Mouse (Mus musculus) lung, postnatal 0 days (tissue): ENCODE data around the gene Gapvd1.

Experiments
- CTCF ChIP-seq: IDR thresholded peaks from 2 replicates; pipeline ENCODE4 v1.5.1; 2016; ENCODE audit warnings: antibody characterized with exemption, mild to moderate bottlenecking
- EP300 ChIP-seq: IDR thresholded peaks from 2 replicates; pipeline ENCODE4 v1.6.1; 2016; ENCODE audit warnings: antibody characterized with exemption, mild to moderate bottlenecking, control low read depth

DNA sequence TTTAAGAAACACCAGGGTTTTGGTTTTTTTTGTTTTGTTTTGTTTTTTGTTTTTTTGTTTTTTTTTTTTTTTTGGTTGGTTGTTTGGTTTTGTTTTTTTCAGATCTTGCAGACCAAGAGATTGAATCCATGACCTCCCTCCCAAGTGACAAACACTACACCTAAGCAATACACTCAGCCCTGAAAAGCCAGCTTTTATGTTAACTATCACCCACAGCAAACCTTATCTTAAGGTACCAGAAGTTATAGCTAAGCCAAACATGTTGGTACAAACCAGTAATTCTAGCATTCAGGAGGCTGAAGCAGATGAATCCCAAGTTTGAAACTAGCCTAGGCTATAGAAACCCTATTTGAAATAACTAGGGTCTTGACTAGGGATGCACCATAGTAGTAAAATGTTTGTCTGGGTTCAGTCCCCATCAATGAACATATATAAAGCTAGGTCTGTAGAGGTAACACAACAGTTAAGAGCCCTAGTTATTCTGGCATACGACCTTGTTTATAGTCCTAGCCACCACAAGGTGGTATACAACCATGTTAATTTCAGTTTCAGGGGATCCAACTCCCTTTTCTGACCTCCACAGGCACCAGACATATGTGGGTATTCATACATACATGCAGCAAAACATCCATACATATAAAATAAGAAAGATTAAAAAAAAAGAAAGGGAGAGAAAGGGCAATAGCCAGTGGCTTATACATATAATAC is 15.2 kb downstream of the Gapvd1 start:
- no peak for TF ChIP-seq CTCF
- TF ChIP-seq EP300: no peak
